Mouse (Mus musculus) heart, postnatal 10 days (tissue): ENCODE results near the gene Myh14. TPM values are rescaled to one million over a fixed set of nuclear protein-coding genes. Genes with fewer than 3 reads are reported as not detected.
"Not testable (repeated sequence)": the region's sequence is repeated elsewhere in the genome, so short reads cannot be mapped to it uniquely, and the experiment has no call there.

Experiments used
- DNase-seq, 2 experiments: peaks; one replicate each; pipeline ENCODE4 v3.0.0; 2021
- intact Hi-C: fragments of 180-260 bp; cut with DNase I; formaldehyde crosslinking; loops from one replicate; pipeline ENCODE4 v1.15.1; 2025
- total RNA-seq, 2 experiments: library from RNA; stranded (reverse); gene quantifications; 2 replicates each; pipeline ENCODE4 v1.2.3; 2021

Myh14 gene
- 10 to 100 TPM; 37.0 to 46.2 TPM for total RNA-seq

DNA sequence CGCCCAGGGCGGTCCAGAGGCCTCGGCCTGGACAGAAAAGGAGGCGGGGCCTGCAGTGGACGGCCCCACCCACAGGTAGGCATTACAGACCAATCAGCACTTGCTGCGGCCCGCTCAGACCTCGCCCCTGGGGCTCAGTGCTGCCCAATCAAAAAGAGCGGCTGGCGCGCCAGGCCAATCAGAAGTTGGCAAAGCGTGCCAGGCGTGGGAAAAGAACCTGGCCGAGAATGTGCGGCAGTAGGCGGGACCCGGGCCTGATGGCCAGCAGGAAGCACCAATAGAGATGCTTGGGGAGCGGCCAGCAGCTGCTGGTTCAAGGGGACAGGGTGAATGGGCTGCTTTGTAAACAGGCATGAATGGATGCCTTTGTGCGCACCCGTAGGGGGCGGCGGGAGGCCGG, at the start of gene Myh14:
Gene Myh14, minus strand, starts transcription at position 41 of the 400 bp plus-strand sequence.
- peak; percentile 92 to 95 for DNase-seq
- intact Hi-C loops: no loop called here

DNA sequence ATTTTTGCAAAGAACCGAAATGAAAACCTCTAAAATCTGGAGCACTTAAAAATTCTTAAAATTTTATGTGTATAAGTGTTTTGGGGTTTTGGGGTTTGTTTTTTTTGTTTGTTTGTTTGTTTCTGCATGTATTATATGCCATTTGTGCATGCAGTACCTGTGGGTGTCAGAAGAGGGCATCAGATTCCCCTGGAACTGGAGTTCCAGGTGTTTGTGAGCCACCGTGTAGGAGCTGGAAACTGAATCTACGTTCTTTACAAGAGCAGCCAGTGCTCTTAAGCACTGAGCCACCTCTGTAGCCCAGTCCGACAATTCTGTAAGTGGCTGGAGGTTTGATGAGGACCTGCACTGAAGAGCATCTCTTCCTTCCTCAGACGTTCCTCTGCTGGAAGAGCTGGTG, 39.2 kb upstream of the Myh14 start:
- no peak for DNase-seq
- intact Hi-C loops: no loop called here

DNA sequence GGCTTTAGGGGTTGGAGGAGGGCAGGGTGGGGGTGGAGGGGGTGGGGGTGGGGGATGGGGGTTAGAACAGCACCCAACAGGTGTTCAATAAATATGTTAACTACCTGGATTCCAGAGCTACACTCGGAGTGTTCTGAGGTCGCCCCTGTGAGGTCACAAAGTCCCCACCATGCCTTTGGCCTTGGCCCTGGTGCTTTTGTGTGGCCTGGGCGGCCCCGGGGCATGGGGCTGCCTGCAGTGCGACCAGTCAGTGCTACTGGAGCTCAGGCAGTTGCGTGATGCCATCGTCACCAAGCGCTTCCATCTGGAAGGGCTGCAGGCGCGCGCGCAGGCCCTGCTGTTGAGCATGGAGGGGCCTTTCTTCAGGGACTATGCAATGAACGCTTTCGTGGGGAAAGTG, 37.9 kb upstream of the Myh14 start, which contains the start of gene Izumo2:
Gene Izumo2, plus strand, starts transcription at position 169 of the 400 bp plus-strand sequence.
- intact Hi-C loops: no loop called here
- no peak for DNase-seq

DNA sequence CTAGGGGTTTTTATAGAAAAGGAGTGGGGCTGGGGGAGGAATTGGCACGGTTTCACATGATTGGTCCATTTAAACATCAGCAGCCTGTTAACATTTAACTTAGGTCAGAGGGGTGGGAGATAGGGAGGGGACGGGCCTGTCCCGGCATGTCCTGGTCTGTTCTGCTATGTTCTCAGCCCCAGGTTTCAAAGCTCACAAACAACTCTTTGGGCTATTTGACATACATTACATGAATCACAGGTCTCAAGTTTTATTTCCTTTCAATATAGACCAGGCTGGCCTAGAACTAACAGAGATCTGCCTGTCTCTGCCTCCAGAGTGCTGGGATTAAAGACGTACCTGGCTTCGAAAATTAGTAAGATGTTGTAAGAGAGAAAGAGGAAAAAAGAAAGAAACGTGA, 37.5 kb upstream of the Myh14 start:
- intact Hi-C loops: not testable (repeated sequence)

DNA sequence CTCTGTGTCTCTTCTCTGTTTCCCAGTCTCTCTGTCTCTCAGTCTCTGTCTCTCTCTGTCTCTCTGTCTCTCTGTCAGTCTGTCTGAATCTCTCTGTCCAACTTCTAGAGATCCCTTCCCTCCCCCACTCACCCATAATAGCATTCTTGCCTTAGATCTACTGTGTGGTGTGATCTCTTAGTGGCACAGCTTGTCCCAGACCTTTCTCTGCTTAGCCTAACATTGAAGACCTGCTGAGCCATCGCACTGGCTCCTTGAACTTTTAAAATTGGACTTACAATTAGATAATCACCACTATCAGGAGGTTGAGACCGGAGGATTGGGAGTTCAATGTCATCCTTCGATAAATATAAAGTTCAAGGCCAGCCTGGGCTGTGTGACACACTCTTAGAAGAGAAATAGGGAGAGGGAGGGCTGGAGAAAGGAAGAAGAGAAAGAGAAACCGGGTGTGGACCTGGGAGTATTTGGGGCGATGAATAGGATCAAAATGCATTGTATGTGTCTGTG, 36.6 kb upstream of the Myh14 start:
- DNase-seq: no peak
- intact Hi-C loops: no loop called here

More for the DNA sequence above, 37.5 kb upstream of the Myh14 start:
- DNase-seq: not testable (repeated sequence)

DNA sequence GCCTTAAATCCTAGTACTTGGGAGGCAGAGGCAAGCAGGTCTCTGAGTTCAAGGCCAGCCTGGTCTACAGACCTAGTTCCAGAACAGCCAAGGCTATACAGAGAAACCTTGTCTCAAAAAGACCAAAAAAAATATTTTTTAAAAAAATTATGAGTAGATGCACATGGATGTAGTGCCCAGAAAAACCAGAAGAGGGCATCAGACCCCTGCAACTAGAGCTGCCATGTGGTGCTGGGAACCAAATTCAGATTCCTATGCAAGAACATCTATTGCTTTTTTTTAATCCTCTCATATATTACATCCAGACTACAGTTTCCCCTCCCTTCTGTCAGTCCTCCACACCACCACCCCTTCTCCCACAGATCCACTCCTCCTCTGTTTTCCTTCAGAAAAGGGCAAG, 35.7 kb upstream of the Myh14 start:
- intact Hi-C loops: no loop called here
- DNase-seq: no peak

DNA sequence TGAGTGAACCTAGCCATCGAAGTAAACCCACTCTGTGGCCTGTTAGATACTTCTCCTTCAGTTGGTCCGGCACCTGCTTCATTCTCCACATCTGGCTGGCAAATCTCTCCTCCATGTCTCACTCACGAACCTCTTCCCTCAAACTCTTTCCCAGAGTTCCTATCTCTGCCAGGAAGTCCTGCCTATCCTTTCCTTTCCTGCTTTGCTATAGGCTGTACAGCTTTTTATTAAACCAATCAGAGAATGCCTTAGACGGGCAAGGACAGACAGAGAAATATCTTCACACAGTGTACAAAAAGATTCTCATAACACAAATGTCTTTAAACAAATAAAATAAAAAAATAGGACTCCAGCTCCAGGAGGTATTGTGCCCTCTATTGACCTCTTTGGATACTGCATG, 34.4 kb upstream of the Myh14 start:
- intact Hi-C loops: no loop called here

DNA sequence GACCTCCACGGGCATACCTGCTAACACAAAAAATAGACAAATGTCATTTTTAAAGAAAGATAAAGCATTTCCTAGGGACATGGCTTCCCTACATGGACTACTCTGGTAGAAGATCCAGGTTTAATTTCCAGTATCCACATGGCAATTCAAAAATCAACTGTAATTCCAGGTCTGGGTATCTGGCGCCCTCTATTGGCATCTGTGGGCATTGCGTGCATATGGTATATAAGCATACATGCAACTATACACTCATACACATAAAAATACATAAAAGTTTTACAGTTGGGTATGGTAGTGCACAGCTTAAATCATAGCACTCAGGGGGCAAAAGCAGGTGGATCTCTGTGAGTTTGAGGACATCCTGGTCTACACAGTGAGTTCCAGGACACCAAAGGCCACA, 33.7 kb upstream of the Myh14 start:
- DNase-seq: peak; percentile 48 to 62

More for the DNA sequence above, 34.4 kb upstream of the Myh14 start:
- DNase-seq: no peak

DNA sequence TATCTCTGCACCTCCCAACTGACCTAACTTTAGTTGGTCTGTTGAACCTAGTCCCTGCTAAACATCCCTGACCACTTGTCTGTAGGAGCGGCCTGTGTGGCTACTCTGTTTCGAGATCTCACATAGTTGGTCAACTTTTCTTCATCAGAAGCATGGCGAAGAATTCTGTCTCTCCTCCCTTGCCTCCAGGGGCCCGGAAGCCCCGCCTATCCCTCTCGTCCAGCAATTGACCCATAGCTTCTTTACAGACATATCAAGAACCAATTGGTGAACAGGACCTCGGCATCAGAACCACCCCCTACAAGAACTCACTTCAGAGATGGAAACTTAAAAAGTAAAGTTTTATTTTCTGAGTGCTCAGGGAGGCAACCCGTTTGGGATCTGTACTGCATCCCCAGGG, 32.3 kb upstream of the Myh14 start:
- no peak for DNase-seq
- intact Hi-C loops: loop anchor here (5.0 kb wide), 3 partner anchors 36 to 181 kb away; partner anchors contain the start of gene Mybpc2

More for the DNA sequence above, 33.7 kb upstream of the Myh14 start:
- intact Hi-C loops: loop anchor here (5.0 kb wide), 3 partner anchors 37 to 182 kb away; partner anchors contain the start of gene Mybpc2

DNA sequence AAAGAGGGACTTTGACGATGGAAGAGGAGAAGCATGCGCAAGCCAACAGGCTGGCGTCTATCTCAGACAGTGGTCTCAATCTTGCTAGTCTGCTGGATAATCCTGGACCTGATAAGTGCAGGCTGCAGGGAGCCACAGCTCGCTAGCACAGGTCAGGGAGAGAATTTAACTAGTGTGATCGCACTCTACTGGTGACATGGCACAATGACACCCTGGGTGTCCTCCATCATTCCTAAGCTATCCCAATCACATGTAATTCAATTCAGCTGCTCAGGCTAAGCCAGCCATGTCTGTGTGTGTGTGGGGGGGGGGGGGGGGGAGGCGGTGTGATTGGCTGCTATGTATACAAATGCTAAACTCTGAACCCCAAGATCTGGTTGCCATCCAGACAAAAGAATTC, 31.3 kb upstream of the Myh14 start:
- intact Hi-C loops: loop anchor here (5.0 kb wide), 3 partner anchors 35 to 180 kb away; partner anchors contain the start of gene Mybpc2
- DNase-seq: peak; percentile 44 to 51

DNA sequence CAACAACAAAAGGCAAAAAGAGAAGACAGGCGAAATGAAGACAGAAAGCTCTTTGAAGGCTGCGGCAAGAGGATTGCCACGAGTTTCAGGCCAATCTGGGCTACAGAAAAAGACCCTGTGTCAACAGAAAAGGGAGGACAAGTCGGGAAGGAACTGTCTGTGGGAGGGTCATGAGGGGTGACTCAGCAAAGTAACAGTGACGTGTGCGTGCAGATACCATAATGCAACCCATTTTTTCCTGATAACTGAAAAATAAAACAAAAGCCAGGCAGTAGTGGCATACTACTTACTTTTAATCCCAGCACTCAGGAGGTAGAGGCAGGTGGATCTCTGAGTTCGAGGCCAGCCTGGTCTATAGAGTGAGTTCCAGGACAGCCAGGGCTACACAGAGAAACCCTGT, 27.3 kb upstream of the Myh14 start:
- intact Hi-C loops: loop anchor here (2.0 kb wide), 1 partner anchor 21 kb away; no protein-coding TSS in a partner anchor
- no peak for DNase-seq

DNA sequence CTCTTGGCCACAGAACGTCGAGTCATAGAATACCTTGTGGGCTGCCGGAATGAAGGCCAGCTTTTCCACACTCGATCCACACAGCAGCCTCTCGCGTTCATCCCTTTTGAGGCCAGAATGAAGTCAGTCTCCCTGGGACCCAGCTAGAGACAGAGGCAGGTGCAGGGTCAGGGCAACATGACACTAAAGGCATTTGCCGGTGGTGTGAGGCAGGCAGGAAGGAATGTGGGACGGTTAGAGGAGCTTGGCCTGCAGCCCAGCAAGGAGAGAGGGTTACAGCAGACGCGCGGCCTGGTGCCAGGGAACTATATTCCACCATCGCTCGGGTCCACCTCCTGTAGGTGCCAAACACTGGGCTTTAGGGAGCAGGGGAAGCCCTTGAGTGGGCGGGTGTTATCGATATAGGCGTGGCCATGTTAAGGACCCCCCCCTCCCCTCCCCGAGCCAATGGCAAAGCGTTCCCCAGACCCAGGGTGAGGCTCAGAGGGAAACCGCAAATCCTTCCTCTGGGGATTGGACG, 26.6 kb upstream of the Myh14 start:
- intact Hi-C loops: loop anchor here (2.0 kb wide), 1 partner anchor 20 kb away; no protein-coding TSS in a partner anchor
- DNase-seq: peak; percentile 86 to 88

DNA sequence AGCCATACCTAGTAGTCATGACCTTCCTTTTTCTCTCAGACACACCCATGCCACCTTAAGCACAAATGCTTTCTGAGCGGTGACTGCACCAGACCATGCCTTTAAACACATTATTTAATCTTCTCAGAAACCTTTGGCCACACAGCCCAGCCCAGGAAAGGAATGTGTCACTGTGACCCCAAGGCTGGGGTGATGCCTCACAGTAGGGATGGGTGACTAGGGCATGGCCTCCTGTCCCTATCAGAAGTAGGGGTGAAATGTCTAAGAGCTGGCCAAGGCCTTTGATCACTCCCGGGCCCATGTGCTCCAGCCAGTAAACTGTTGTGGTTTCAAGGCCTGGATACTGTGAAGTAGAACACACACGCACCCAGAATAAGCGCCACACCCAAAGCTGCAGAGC, 24.6 kb upstream of the Myh14 start:
- intact Hi-C loops: no loop called here

DNA sequence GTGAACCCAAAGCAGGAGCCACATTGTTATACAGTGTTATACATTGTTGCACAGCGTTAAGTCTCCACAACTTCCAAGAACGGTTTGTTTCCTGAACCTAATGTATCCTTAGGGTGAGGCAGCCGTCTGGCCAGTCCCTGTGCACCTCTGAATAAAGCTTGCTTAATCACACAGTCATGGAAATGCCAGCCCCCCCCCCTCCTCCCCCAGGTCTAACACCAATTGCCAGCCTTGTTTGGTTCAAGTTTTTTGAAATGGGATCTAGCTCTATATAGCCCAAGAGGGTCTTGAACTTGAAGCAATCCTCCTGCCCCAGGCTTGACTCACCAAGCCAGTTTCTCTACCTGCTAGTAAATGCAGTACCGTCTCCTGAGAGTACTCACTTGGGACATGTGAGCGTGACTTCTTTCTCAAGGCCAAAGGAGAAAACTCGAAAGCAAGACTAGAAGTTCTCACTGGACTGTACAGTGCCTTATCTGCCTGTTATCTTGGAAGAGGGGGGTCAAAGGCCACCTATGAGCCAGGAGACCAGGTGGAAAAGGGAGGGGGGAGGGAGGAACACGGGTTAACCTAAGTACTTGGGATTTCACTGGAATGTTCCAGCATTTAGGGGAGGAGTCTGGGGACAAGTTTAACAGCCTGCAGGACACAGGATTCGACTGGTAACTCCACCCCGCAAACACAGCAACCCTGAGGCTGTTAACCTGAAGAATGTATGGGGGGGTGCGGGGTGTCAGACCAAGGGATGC, 23.0 kb upstream of the Myh14 start:
- intact Hi-C loops: no loop called here
- DNase-seq: no peak

More for the DNA sequence above, 24.6 kb upstream of the Myh14 start:
- no peak for DNase-seq

DNA sequence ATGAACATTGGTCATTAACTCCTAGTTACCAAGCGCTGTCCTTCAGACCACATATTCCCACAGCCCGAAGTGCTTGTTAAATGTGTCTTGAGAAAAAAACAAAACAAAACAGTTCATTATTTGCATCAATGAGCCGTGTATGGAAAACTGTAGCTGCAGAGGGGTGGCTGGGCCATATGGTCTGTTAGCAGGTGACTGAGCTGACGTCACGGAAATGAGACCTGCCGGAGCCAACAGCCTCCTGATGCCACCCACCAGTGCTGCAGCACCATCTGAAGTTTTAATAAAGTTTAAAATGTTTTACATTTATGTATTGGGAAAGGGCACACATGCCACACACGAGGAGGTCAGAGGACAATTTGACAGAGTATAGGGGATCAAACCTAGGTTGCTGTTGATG, 18.7 kb upstream of the Myh14 start:
- intact Hi-C loops: no loop called here
- no peak for DNase-seq

DNA sequence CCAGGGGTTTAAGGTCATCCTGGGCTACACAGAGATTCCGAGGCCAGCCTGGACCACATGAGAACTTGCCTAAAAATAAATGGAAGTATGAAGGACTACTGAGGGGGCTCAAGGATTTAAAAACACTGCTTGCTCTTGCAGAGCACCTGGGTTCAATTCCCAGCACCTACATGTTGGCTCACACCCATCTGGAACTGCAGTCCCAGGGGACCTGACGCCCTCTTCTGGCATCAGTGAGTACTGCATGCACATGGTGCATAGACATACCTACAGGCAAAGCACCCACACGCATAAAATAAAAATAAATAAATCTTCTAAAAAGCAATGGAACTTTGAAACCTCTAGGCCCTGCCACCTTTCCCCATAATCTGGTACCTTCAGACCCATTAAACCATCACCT, 18.2 kb upstream of the Myh14 start:
- no peak for DNase-seq
- intact Hi-C loops: no loop called here

DNA sequence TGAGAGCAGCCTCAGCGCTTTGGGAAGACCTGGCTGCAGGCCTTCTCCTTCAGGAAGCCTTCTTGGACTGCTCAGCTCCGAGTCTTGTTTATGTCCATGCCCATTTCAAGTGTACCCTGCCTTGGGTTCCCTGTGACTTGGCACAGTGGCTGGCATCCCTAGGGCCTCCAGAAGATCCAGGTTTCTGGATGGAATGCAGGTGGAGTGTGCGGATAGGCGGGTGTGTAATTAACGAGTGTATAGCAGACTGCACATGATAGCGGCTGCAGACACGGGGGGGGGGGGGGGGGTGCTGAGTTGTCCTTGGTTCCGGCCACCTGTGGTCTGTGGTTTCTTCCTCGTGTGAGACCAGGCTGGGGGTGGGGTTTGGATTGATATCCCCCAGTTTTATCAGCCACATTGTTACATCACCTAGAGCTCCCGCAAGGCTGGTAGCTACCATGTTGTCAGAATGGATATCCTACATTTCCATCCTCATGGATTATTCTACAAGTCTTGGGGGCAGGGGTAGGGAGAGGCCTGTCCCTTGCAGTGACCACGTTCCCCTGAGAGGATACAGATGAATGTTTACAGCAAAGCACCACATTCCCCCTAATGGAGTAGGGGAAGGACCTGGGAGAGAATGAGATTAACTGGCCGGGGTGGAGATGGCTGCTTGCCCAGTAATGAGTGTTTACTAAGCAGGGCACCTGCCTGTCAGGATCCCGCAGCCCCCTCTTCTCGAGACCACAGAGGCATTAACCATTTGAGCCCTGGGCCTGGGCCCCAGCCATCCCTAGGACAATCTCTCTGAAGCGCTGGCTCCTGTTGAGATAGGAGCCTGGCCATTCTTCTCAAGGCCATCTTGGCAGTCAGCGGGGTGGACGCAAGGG, 15.1 kb upstream of the Myh14 start:
- peak; percentile 67 to 77 for DNase-seq
- intact Hi-C loops: no loop called here

DNA sequence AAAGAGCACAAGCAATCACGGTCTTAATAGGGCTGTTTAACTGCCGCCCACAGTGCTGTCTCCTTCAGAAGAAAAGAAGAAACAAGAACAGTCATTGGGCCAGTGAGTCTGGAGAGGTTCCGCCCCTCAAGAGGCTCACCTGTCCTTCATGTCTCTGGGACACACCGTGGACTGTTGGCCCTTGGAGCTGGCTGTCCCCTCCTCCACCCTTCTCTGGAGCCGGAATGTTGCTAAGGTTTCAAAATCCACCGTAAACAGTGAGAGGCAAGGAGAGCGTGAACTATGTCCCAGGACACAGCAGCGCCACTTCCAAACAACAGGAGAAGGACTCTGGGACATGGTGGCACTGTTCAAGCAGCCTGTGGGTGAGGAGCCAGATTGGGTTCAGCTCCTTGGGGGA, 13.0 kb upstream of the Myh14 start:
- intact Hi-C loops: no loop called here
- peak; percentile 61 to 73 for DNase-seq

DNA sequence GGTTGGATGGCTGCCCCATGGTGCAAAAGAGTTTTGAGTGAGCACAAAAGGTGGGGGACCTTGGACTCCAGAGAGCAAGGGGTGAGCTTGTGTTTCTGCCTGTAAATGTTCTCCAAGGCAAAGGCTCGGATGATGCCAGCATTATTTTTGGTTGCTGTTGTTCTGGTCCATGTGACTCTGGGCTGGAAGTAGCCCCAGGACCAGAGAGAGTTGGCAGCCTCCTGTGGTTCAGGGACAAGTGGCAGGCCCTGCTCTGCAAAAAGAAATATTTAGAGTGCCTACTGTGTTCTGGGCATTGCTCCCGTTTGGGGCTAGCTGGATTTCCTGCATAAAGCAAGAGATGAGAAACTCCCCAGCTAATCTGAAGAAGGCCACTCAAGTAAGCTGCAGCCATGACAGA, 6.0 kb upstream of the Myh14 start:
- peak; percentile 77 to 81 for DNase-seq
- intact Hi-C loops: loop anchor here (2.0 kb wide), 1 partner anchor 20 kb away; no protein-coding TSS in a partner anchor

DNA sequence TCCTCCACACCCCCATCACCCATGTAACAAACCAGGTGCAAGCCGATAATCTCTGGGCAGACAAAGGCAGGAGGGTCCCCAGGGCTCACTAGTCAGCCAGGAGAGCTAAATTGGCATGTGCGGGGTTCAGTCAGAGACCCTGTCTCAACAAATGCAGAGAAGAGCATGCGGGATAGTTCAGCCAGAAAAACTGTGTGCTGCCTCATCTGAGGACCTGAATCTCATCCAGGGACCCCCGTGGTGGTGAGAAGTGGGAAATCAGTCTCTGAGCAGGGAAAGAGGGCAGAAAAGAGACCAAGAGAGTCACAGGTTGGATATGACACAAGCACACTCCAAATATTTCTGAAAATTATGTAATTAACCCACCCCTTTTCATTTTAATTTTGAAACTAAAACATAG, 5.5 kb upstream of the Myh14 start:
- intact Hi-C loops: loop anchor here (2.0 kb wide), 1 partner anchor 21 kb away; no protein-coding TSS in a partner anchor
- no peak for DNase-seq

DNA sequence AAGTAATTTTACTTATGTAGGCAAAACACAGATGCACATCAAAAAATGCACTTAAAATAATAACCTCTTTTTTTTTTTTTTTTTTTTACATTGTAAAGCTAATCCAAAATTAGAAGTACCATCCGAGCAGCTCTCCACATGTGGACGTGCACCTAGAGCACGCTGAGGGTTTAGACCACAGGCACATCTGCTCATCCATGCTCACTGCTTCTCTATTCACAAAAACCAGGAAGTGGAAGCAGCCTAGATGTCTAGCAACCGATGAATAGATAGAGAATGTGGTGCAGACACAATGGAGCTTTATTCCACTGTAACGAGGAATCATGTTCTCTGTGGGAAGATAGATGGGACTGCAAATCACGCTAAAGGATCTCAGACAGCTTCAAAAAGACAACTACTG, 4.5 kb upstream of the Myh14 start:
- intact Hi-C loops: no loop called here
- no peak for DNase-seq
